Mouse (Mus musculus) heart, embryonic 14.5 days (tissue): Measurements from ENCODE around the gene Mtss1l. TPM values are rescaled to one million over a fixed set of nuclear protein-coding genes. Genes with fewer than 3 reads are reported as not detected.

Experiments used
- ATAC-seq: fragments of 200-750 bp; cut with Nextera tagmentation; 2 replicates; pipeline ENCODE4 v1.8.0; 2017; ENCODE audit warnings: low read depth, moderate TSS enrichment; ENCODE audit not compliant: insufficient number of reproducible peaks, insufficient read depth, low FRiP score
- H3K27ac ChIP-seq, 2 experiments: fragments of 200-500 bp in 1 of 2; fragments of 300-500 bp in 1 of 2; sonication (generic) in 1 of 2; replicated peaks in 1 of 2; 2 replicates each; pipeline ENCODE4 v1.5.1; 2012 to 2014; ENCODE audit warnings: low read depth in 2 of 2, low read length in 2 of 2, control low read depth in 1 of 2, mild to moderate bottlenecking in 1 of 2, mixed read lengths in 1 of 2; ENCODE audit not compliant: control insufficient read depth in 1 of 2, insufficient read depth in 1 of 2
- H3K27me3 ChIP-seq: fragments of 300-500 bp; sonication (generic); 2 replicates; pipeline ENCODE4 v1.6.1; 2014; ENCODE audit warnings: mild to moderate bottlenecking, low read length, control low read depth; ENCODE audit not compliant: control insufficient read depth, insufficient read depth
- H3K36me3 ChIP-seq: fragments of 300-500 bp; sonication (generic); 2 replicates; pipeline ENCODE4 v1.6.1; 2014; ENCODE audit warnings: mild to moderate bottlenecking, control low read depth, low read length, mixed read lengths; ENCODE audit not compliant: control insufficient read depth, insufficient read depth
- H3K4me1 ChIP-seq, 2 experiments: fragments of 200-500 bp in 1 of 2; fragments of 300-500 bp in 1 of 2; sonication (generic) in 1 of 2; 2 replicates each; pipeline ENCODE4 v1.6.1; 2012 to 2014; ENCODE audit warnings: low read length in 2 of 2, control low read depth in 1 of 2, mixed read lengths in 1 of 2; ENCODE audit not compliant: control insufficient read depth in 2 of 2, insufficient read depth in 2 of 2
- H3K4me2 ChIP-seq: fragments of 300-500 bp; sonication (generic); 2 replicates; pipeline ENCODE4 v1.6.1; 2014; ENCODE audit warnings: mild to moderate bottlenecking, low read length
- H3K4me3 ChIP-seq, 2 experiments: fragments of 200-500 bp in 1 of 2; fragments of 300-500 bp in 1 of 2; sonication (generic) in 1 of 2; 2 replicates each; pipeline ENCODE4 v1.5.1; 2012 to 2014; ENCODE audit warnings: low read length in 2 of 2, mild to moderate bottlenecking in 2 of 2, control low read depth in 1 of 2, low read depth in 1 of 2, moderate library complexity in 1 of 2; ENCODE audit not compliant: control insufficient read depth in 1 of 2, insufficient read depth in 1 of 2
- H3K9ac ChIP-seq: fragments of 300-500 bp; sonication (generic); 2 replicates; pipeline ENCODE4 v1.6.1; 2014; ENCODE audit warnings: mild to moderate bottlenecking, low read length
- H3K9me3 ChIP-seq: fragments of 300-500 bp; sonication (generic); 2 replicates; pipeline ENCODE4 v1.6.1; 2016; ENCODE audit warnings: low read length, control low read depth; ENCODE audit not compliant: control insufficient read depth
- WGBS: fragments of 180-500 bp; shearing (Covaris S2); extraction: QIAGEN DNeasy Blood & Tissue Kit; methylation state at CpG from one replicate; pipeline ENCODE4 v1.1.7; 2014; 5-methylcytosine and 5-hydroxymethylcytosine counted together
- polyA plus RNA-seq: library from polyadenylated mRNA; unstranded; fragments of >200 nt; fragmentation: Nextera tagmentation; extraction: Ambion mirVana; gene quantifications from 2 replicates; pipeline ENCODE4 v1.2.1, GENCODE M21; 2014

Mtss1l gene
- polyA plus RNA-seq, 1 experiment from 2014 or later, result 17.6 TPM

- no peak for ATAC-seq
- no peak overlapping the region for H3K9ac ChIP-seq
- no peaks in the 10 kb centered on the region for H3K9me3 ChIP-seq
- no peak overlapping the region for H3K4me2 ChIP-seq
- peaks cover 6 to 11% of the 10 kb centered on the region in 2 experiments for H3K4me1 ChIP-seq
- H3K27me3 ChIP-seq, result no peaks in the 10 kb centered on the region
- H3K4me3 ChIP-seq, result no peak overlapping the region
- H3K36me3 ChIP-seq, result no peaks in the 10 kb centered on the region
- no peak overlapping the region for H3K27ac ChIP-seq
- WGBS, result 55% methylated on average over 6 of the region's 6 CpGs
Observed at GRCm38 (mm10) chr8:110790270-110790669, 69.0 kb downstream of the Mtss1l start.

Other genes starting within 250 kb of the Mtss1l start
- gene Vac14, start 102.9 kb upstream of the Mtss1l start, polyA plus RNA-seq, result 17.4 and 19.6 TPM in 2 replicates
- gene Il34, start 84.4 kb downstream of the Mtss1l start, polyA plus RNA-seq, result 0.24 and 0.49 TPM in 2 replicates
- 60.2 and 62.0 TPM in 2 replicates for gene Cog4, start 125.1 kb downstream of the Mtss1l start, polyA plus RNA-seq
- 74.8 and 77.8 TPM in 2 replicates for gene Sf3b3, start 125.3 kb downstream of the Mtss1l start, polyA plus RNA-seq
- gene Fuk, start 181.0 kb downstream of the Mtss1l start, polyA plus RNA-seq, result 4.9 and 6.0 TPM in 2 replicates
- 9.6 and 10.4 TPM in 2 replicates for gene St3gal2, start 198.4 kb downstream of the Mtss1l start, polyA plus RNA-seq